Mouse (Mus musculus) liver, embryonic 16.5 days (tissue): ENCODE measurements around the gene Oit1. TPM values are rescaled to one million over a fixed set of nuclear protein-coding genes. Genes with fewer than 3 reads are reported as not detected.
A peak's percentile ranks its signal among the peaks of the same experiment; 100 is the strongest.

Experiments used
- ATAC-seq: fragments of 200-750 bp; cut with Nextera tagmentation; 2 replicates; pipeline ENCODE4 v1.8.0; 2017; ENCODE audit warnings: low read depth, mild to moderate bottlenecking, moderate number of reproducible peaks, moderate library complexity
- H3K27ac ChIP-seq: fragments of 300-500 bp; sonication (generic); 2 replicates; pipeline ENCODE4 v1.5.1; 2014; ENCODE audit warnings: mild to moderate bottlenecking, low read length
- H3K27me3 ChIP-seq: fragments of 300-500 bp; sonication (generic); 2 replicates; pipeline ENCODE4 v1.6.1; 2014; ENCODE audit warnings: low read depth, low read length, mixed read lengths; ENCODE audit not compliant: control insufficient read depth, insufficient read depth
- H3K36me3 ChIP-seq: fragments of 300-500 bp; sonication (generic); 2 replicates; pipeline ENCODE4 v1.6.1; 2014; ENCODE audit warnings: mild to moderate bottlenecking; ENCODE audit not compliant: control insufficient read depth, insufficient read depth
- H3K4me1 ChIP-seq: fragments of 300-500 bp; sonication (generic); 2 replicates; pipeline ENCODE4 v1.6.1; 2014; ENCODE audit warnings: low read depth, low read length, mixed read lengths; ENCODE audit not compliant: control insufficient read depth
- H3K4me2 ChIP-seq: fragments of 300-500 bp; sonication (generic); 2 replicates; pipeline ENCODE4 v1.6.1; 2014; ENCODE audit warnings: low read depth, low read length, mixed read lengths
- H3K4me3 ChIP-seq: fragments of 300-500 bp; sonication (generic); 2 replicates; pipeline ENCODE4 v1.5.1; 2014; ENCODE audit warnings: low read depth, mild to moderate bottlenecking, low read length
- H3K9ac ChIP-seq: fragments of 300-500 bp; sonication (generic); 2 replicates; pipeline ENCODE4 v1.6.1; 2014; ENCODE audit warnings: low read depth, low read length
- H3K9me3 ChIP-seq: fragments of 300-500 bp; sonication (generic); replicated peaks from 2 replicates; pipeline ENCODE4 v1.6.1; 2016; ENCODE audit warnings: low read length; ENCODE audit not compliant: control insufficient read depth
- WGBS: fragments of 180-500 bp; shearing (Covaris S2); extraction: QIAGEN DNeasy Blood & Tissue Kit; methylation state at CpG from one replicate; pipeline ENCODE4 v1.1.7; 2014; ENCODE audit not compliant: insufficient replicate concordance; 5-methylcytosine and 5-hydroxymethylcytosine counted together
- polyA plus RNA-seq: library from polyadenylated mRNA; unstranded; fragments of >200 nt; fragmentation: Nextera tagmentation; extraction: Ambion mirVana; gene quantifications from 2 replicates; pipeline ENCODE4 v1.2.1, GENCODE M21; 2015

Gene Oit1
- polyA plus RNA-seq, 1 experiment from 2014 or later = 0.07 TPM

GRCm38 (mm10) chr14:8313877-8314276 lies 64.7 kb downstream of the Oit1 start:
- H3K4me1 ChIP-seq = peaks cover 3% of the 10 kb centered on the region; the same call in 1 of the 2 replicates
- 34% methylated on average over 7 of the region's 7 CpGs for WGBS
- H3K4me3 ChIP-seq = no peak overlapping the region
- ATAC-seq = no peak
- H3K27ac ChIP-seq = no peak overlapping the region
- H3K9me3 ChIP-seq = no peaks in the 10 kb centered on the region
- no peaks in the 10 kb centered on the region for H3K36me3 ChIP-seq
- H3K9ac ChIP-seq = no peak overlapping the region
- H3K27me3 ChIP-seq = peaks cover 21% of the 10 kb centered on the region
- no peak overlapping the region for H3K4me2 ChIP-seq

- no peak overlapping the region for H3K27ac ChIP-seq
- H3K4me1 ChIP-seq = no peaks in the 10 kb centered on the region
- no peaks in the 10 kb centered on the region for H3K36me3 ChIP-seq
- no peaks in the 10 kb centered on the region; the same call in 1 of the 2 replicates for H3K27me3 ChIP-seq
- no peak for ATAC-seq
- 28% methylated on average over 9 of the region's 9 CpGs for WGBS
- H3K4me3 ChIP-seq = no peak overlapping the region
- H3K4me2 ChIP-seq = no peak overlapping the region
- H3K9me3 ChIP-seq = no peaks in the 10 kb centered on the region
- H3K9ac ChIP-seq = no peak overlapping the region
Observed at GRCm38 (mm10) chr14:8309621-8310141, 68.9 kb downstream of the Oit1 start.

GRCm38 (mm10) chr14:8308650-8309049 lies 69.9 kb downstream of the Oit1 start:
- no peak overlapping the region for H3K9ac ChIP-seq
- H3K27ac ChIP-seq = no peak overlapping the region
- no peaks in the 10 kb centered on the region for H3K36me3 ChIP-seq

GRCm38 (mm10) chr14:8306884-8307283 lies 71.7 kb downstream of the Oit1 start:
- Histone ChIP-seq H3K27me3 (no peaks in the 10 kb centered on the region), H3K4me2 (no peak overlapping the region), H3K4me3 (no peak overlapping the region), H3K9me3 (no peaks in the 10 kb centered on the region), H3K9ac (no peak overlapping the region), H3K27ac (no peak overlapping the region), H3K4me1 (no peaks in the 10 kb centered on the region), H3K36me3 (no peaks in the 10 kb centered on the region)
- no peak for ATAC-seq
- 40% methylated on average over 6 of the region's 6 CpGs for WGBS

More at GRCm38 (mm10) chr14:8308650-8309049, 69.9 kb downstream of the Oit1 start:
- ATAC-seq = no peak
- no peaks in the 10 kb centered on the region for H3K27me3 ChIP-seq
- no peak overlapping the region for H3K4me3 ChIP-seq
- 50% methylated on average over 3 of the region's 3 CpGs for WGBS
- no peaks in the 10 kb centered on the region for H3K9me3 ChIP-seq
- no peak overlapping the region for H3K4me2 ChIP-seq
- no peaks in the 10 kb centered on the region for H3K4me1 ChIP-seq

GRCm38 (mm10) chr14:8305014-8305413 lies 73.5 kb downstream of the Oit1 start:
- no peak for ATAC-seq
- no peak overlapping the region for H3K4me2 ChIP-seq
- no peaks in the 10 kb centered on the region for H3K4me1 ChIP-seq
- H3K27me3 ChIP-seq = no peaks in the 10 kb centered on the region
- H3K9me3 ChIP-seq = no peaks in the 10 kb centered on the region
- H3K27ac ChIP-seq = no peak overlapping the region
- H3K4me3 ChIP-seq = no peak overlapping the region
- no peaks in the 10 kb centered on the region for H3K36me3 ChIP-seq
- H3K9ac ChIP-seq = no peak overlapping the region
- 53% methylated on average over 3 of the region's 3 CpGs for WGBS

GRCm38 (mm10) chr14:8304082-8304481 lies 74.5 kb downstream of the Oit1 start:
- no peak overlapping the region for H3K27ac ChIP-seq

GRCm38 (mm10) chr14:8302687-8303086 lies 75.9 kb downstream of the Oit1 start:
- no peaks in the 10 kb centered on the region for H3K9me3 ChIP-seq
- ATAC-seq = no peak
- WGBS = 24% methylated on average over 10 of the region's 10 CpGs
- H3K9ac ChIP-seq = no peak overlapping the region
- no peak overlapping the region for H3K4me3 ChIP-seq
- no peaks in the 10 kb centered on the region for H3K27me3 ChIP-seq
- H3K4me2 ChIP-seq = no peak overlapping the region
- no peaks in the 10 kb centered on the region; the same call in 1 of the 2 replicates for H3K4me1 ChIP-seq
- H3K36me3 ChIP-seq = no peaks in the 10 kb centered on the region
- H3K27ac ChIP-seq = no peak overlapping the region

More at GRCm38 (mm10) chr14:8304082-8304481, 74.5 kb downstream of the Oit1 start:
- Histone ChIP-seq H3K27me3 (no peaks in the 10 kb centered on the region), H3K4me3 (no peak overlapping the region), H3K9me3 (no peaks in the 10 kb centered on the region), H3K4me2 (no peak overlapping the region), H3K36me3 (no peaks in the 10 kb centered on the region), H3K4me1 (no peaks in the 10 kb centered on the region), H3K9ac (no peak overlapping the region)
- ATAC-seq = peak; percentile 48; the same call in 1 of the 2 replicates

GRCm38 (mm10) chr14:8300281-8300680 lies 78.3 kb downstream of the Oit1 start:
- no peaks in the 10 kb centered on the region; the same call in 1 of the 2 replicates for H3K4me1 ChIP-seq
- 21% methylated on average over 8 of the region's 8 CpGs for WGBS
- H3K27ac ChIP-seq = no peak overlapping the region
- no peak overlapping the region for H3K4me3 ChIP-seq
- H3K4me2 ChIP-seq = no peak overlapping the region
- H3K27me3 ChIP-seq = no peaks in the 10 kb centered on the region
- H3K9ac ChIP-seq = no peak overlapping the region
- H3K9me3 ChIP-seq = no peaks in the 10 kb centered on the region
- no peak for ATAC-seq
- H3K36me3 ChIP-seq = no peaks in the 10 kb centered on the region
